Mouse (Mus musculus) liver, embryonic 11.5 days (tissue): ENCODE data around the gene Tradd. TPM values are rescaled to one million over a fixed set of nuclear protein-coding genes. Genes with fewer than 3 reads are reported as not detected.
A peak's percentile ranks its signal among the peaks of the same experiment; 100 is the strongest.

ENCODE experiments used
- ATAC-seq: fragments of 200-750 bp; cut with Nextera tagmentation; replicated peaks from 2 replicates; pipeline ENCODE4 v1.8.0; 2017; ENCODE audit warnings: moderate number of reproducible peaks, mild to moderate bottlenecking, moderate TSS enrichment, moderate library complexity; ENCODE audit not compliant: low FRiP score
- DNase-seq: peaks from one replicate; pipeline ENCODE4 v3.0.0-alpha.2; 2017; ENCODE audit warnings: low spot score
- H3K27ac ChIP-seq: fragments of 300-500 bp; sonication (generic); 2 replicates; pipeline ENCODE4 v1.5.1; 2014; ENCODE audit warnings: mild to moderate bottlenecking, low read depth, low read length, control low read depth
- H3K27me3 ChIP-seq: fragments of 300-500 bp; sonication (generic); replicated peaks from 2 replicates; pipeline ENCODE4 v1.6.1; 2014; ENCODE audit warnings: low read length, mixed read lengths; ENCODE audit not compliant: control insufficient read depth, insufficient read depth
- H3K36me3 ChIP-seq: fragments of 300-500 bp; sonication (generic); 2 replicates; pipeline ENCODE4 v1.6.1; 2014; ENCODE audit warnings: mild to moderate bottlenecking, low read length, moderate library complexity, mixed read lengths; ENCODE audit not compliant: control insufficient read depth, insufficient read depth
- H3K4me1 ChIP-seq: fragments of 300-500 bp; sonication (generic); replicated peaks from 2 replicates; pipeline ENCODE4 v1.6.1; 2014; ENCODE audit warnings: low read length, mixed read lengths; ENCODE audit not compliant: control insufficient read depth, insufficient read depth
- H3K4me2 ChIP-seq: fragments of 300-500 bp; sonication (generic); 2 replicates; pipeline ENCODE4 v1.6.1; 2014; ENCODE audit warnings: mild to moderate bottlenecking, control low read depth, moderate library complexity
- H3K4me3 ChIP-seq: fragments of 300-500 bp; sonication (generic); 2 replicates; pipeline ENCODE4 v1.5.1; 2014; ENCODE audit warnings: low read depth, low read length, control low read depth
- H3K9ac ChIP-seq: fragments of 300-500 bp; sonication (generic); 2 replicates; pipeline ENCODE4 v1.6.1; 2014; ENCODE audit warnings: low read depth, low read length, control low read depth
- H3K9me3 ChIP-seq: fragments of 300-500 bp; sonication (generic); 2 replicates; pipeline ENCODE4 v1.6.1; 2016; ENCODE audit warnings: low read length, inconsistent platforms, mixed read lengths; ENCODE audit not compliant: control insufficient read depth
- WGBS: fragments of 180-500 bp; shearing (Covaris S2); extraction: QIAGEN DNeasy Blood & Tissue Kit; methylation state at CpG from one replicate; pipeline ENCODE4 v1.1.7; 2014; 5-methylcytosine and 5-hydroxymethylcytosine counted together
- polyA plus RNA-seq: library from polyadenylated mRNA; unstranded; fragments of >200 nt; fragmentation: Nextera tagmentation; extraction: Ambion mirVana; gene quantifications from 2 replicates; pipeline ENCODE4 v1.2.1, GENCODE M21; 2014

Gene Tradd
- polyA plus RNA-seq, 1 experiment from 2014 or later, result 23.1 TPM

DNA sequence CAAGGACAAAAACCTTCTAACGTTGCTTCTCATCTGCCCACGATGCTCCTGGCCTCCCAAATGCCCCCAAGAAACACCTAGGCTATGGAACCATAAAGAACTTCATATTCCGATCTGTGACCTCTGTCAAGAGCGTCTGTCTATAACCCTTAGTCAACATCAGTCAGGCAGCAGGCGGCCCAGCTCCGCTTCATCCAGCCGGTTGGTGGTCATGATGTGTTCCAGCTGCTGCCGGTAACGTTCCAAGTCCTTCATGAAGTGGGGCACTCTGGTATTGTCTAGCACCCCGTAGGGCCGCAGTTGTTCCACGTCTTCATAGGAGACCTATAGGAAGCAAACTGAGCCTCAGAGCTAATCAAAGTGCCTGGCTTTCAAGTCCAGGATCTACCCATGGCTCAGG is 17.4 kb upstream of the Tradd start:
- DNase-seq, result no peak
- WGBS, result 86% methylated on average over 12 of the region's 12 CpGs
- ATAC-seq, result no peak

DNA sequence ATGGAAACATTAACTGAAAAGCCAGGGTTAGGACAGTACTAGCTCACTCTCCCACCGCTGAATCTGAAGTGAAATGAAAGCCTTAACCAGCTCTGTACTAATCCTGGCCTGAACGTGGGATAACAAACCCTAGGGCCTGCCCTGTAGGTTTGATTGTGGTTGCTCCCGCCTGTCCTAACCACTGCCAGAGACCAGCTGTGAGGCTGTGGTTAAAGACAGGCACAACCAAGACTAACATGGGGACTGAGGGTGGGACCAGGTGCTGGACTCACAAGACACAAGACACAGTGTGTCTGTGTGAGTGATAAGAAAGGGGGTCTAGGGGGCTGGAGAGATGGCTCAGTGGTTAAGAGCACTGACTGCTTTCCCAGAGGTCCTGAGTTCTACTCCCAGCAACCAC is 16.2 kb upstream of the Tradd start:
- no peaks in the 10 kb centered on the region for H3K9me3 ChIP-seq
- no peak overlapping the region for H3K27ac ChIP-seq
- no peak overlapping the region for H3K4me3 ChIP-seq
- H3K27me3 ChIP-seq, result peaks cover 70% of the 10 kb centered on the region
- no peak overlapping the region for H3K4me2 ChIP-seq
- no peaks in the 10 kb centered on the region for H3K36me3 ChIP-seq
- no peak overlapping the region for H3K9ac ChIP-seq
- peaks cover 14% of the 10 kb centered on the region for H3K4me1 ChIP-seq
- no peak for DNase-seq
- 58% methylated on average over 3 of the region's 3 CpGs for WGBS
- no peak for ATAC-seq

More for the DNA sequence above, 17.4 kb upstream of the Tradd start:
- Histone ChIP-seq H3K4me2 (no peak overlapping the region), H3K27ac (no peak overlapping the region), H3K9ac (no peak overlapping the region), H3K4me1 (peaks cover 12% of the 10 kb centered on the region), H3K27me3 (peaks cover 60% of the 10 kb centered on the region), H3K4me3 (no peak overlapping the region), H3K9me3 (no peaks in the 10 kb centered on the region), H3K36me3 (no peaks in the 10 kb centered on the region)

DNA sequence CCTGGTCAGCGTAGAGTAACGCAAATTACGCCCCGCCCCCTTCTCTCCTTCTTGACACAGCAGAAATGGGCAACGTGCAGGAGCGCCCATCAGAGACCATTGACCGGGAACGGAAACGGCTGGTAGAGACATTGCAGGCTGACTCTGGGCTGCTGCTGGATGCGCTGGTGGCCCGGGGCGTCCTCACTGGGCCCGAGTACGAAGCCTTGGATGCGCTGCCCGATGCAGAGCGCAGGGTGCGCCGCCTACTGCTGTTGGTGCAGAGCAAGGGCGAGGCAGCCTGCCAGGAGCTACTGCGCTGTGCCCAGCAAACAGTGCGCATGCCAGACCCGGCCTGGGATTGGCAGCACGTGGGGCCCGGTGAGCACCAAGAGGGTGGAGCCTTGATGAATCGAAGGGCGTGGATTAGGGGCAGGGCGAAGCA is 14.5 kb upstream of the Tradd start:
- H3K36me3 ChIP-seq, result no peaks in the 10 kb centered on the region
- peaks cover 77% of the 10 kb centered on the region for H3K27me3 ChIP-seq
- H3K9me3 ChIP-seq, result no peaks in the 10 kb centered on the region
- H3K4me1 ChIP-seq, result peaks cover 14% of the 10 kb centered on the region
- H3K27ac ChIP-seq, result no peak overlapping the region
- 4% methylated on average over 28 of the region's 28 CpGs for WGBS
- peak overlapping the region; percentile 2; the same call in 1 of the 2 replicates for H3K4me3 ChIP-seq
- no peak overlapping the region for H3K9ac ChIP-seq
- ATAC-seq, result peak; percentile 27; the same call in 1 of the 2 replicates
- DNase-seq, result no peak
- H3K4me2 ChIP-seq, result peak overlapping the region; percentile 60

DNA sequence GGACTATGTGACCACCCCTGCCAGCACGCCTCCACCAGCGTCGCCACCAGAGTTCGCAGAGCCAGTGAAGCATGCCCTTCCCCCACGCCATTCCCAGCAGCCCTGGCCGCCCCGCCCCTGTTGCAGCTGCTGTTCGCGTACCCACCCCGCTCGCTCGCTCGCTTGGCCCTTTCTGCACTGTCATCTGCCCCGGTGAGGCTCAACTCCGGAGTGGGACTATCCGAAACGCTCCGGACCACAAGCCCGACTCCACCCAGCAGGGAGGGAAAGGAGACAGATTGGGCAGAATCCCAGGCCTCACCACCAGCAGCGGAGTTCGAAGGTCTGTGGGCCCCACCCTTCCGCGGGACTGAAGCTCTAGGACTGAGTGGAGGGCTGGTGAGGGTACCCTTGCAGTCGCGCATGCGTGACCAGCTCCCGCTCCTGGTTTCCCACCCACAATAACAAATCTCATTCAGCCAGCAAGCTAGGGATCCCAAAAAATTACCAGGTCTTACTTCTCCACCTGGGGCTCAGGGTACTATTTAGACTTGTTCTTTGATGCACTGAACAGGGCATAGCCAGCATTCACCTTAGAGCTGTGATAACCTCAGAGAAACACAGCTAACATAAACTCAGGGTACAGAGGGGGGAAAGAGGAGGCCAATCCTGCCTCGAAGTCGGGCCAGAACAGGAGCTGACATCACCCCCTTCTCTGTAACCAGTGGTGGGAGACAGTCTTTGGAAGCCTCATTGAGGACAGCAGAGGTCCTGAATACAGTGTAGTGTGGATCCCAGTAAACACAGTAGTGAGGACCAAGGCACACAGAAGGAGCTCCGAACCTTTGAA is 12.1 kb upstream of the Tradd start:
- Histone ChIP-seq H3K4me2 (peak overlapping the region; percentile 63), H3K4me3 (peak overlapping the region; percentile 38), H3K4me1 (peaks cover 8% of the 10 kb centered on the region), H3K27ac (no peak overlapping the region), H3K36me3 (no peaks in the 10 kb centered on the region), H3K9ac (no peak overlapping the region), H3K27me3 (peaks cover 86% of the 10 kb centered on the region), H3K9me3 (no peaks in the 10 kb centered on the region)
- ATAC-seq (peak; percentile 48), DNase-seq (peak; percentile 62)
- WGBS, result 6% methylated on average over 30 of the region's 30 CpGs

DNA sequence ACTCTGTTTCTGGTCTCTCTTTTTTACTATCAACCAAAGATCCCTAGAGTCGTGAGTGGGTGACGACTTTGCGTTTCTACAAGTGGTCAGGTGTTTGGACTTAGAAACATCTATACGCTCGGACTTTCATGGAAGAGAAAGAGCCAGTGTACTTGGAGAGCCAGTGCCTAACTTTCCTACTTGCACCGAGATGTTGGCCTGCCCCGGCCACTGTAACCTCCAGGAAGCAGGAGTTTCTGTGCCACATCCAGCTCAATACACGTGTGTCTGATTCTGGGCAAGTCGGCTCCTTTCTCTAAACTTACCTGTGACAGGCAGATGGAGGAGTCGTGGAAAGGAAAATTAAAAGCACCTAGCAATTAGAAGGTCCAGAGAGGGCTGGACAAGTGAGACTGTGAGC is 11.4 kb upstream of the Tradd start, which contains the start of gene Nol3:
Gene Nol3, plus strand, starts transcription at position 301 of the 400 bp plus-strand sequence.
- Histone ChIP-seq H3K4me2 (peak within 1 kb of the TSS; percentile 63), H3K27ac (no peak within 1 kb of the TSS), H3K9me3 (no peaks in the 10 kb centered on the region), H3K9ac (no peak within 1 kb of the TSS), H3K27me3 (peaks cover 92% of the 10 kb centered on the region), H3K4me1 (peaks cover 8% of the 10 kb centered on the region), H3K4me3 (peak within 1 kb of the TSS; percentile 38), H3K36me3 (no peaks in the 10 kb centered on the region)
- ATAC-seq, result no peak
- DNase-seq, result no peak
- WGBS, result 12% methylated on average over 10 of the region's 10 CpGs

DNA sequence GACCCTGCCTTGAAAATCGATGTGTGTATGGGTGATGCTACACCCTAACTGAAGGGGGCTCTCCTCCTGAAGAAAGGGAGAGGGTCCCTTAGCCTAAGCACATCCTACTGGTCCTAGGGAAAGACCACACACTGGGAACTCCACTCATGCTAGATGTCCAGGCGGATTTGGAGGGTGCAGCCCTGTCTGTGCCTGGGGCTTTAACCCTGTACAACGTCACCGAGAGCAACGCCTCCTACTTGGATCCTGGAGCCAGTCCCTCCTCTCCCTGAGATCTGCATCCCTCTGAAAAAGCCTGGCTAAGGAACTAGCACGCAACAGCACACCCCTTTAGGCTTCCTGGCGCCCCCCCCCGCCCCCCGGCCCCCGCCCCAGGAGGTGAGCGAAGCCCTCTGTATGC is 11.0 kb upstream of the Tradd start:
- H3K9me3 ChIP-seq, result no peaks in the 10 kb centered on the region
- H3K36me3 ChIP-seq, result no peaks in the 10 kb centered on the region
- no peak for ATAC-seq
- H3K27ac ChIP-seq, result no peak overlapping the region
- peaks cover 8% of the 10 kb centered on the region for H3K4me1 ChIP-seq
- H3K9ac ChIP-seq, result no peak overlapping the region
- H3K4me3 ChIP-seq, result no peak overlapping the region
- peaks cover 97% of the 10 kb centered on the region for H3K27me3 ChIP-seq
- peak overlapping the region; percentile 63 for H3K4me2 ChIP-seq
- no peak for DNase-seq
- WGBS, result 10% methylated on average over 11 of the region's 11 CpGs

DNA sequence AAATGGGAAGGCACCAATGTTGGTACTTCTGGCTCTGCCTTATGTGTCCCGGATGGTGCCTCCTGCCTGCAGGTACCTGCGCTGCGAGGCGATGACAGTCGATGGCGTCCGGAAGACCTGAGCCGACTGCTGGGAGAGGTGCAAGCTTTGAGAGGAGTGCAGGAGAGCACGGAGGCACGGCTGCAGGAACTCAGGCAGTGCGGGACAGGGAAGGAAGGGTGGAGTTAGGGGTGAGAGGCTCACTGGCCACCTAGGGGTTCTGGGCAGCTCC is 6.4 kb upstream of the Tradd start:
- Histone ChIP-seq H3K36me3 (no peaks in the 10 kb centered on the region), H3K27me3 (peaks cover 97% of the 10 kb centered on the region), H3K4me2 (no peak overlapping the region), H3K9ac (no peak overlapping the region), H3K9me3 (peaks cover 6% of the 10 kb centered on the region; the same call in 1 of the 2 replicates), H3K27ac (no peak overlapping the region), H3K4me1 (peaks cover 23% of the 10 kb centered on the region), H3K4me3 (no peak overlapping the region)
- 3% methylated on average over 11 of the region's 11 CpGs for WGBS
- no peak for DNase-seq
- ATAC-seq, result no peak

DNA sequence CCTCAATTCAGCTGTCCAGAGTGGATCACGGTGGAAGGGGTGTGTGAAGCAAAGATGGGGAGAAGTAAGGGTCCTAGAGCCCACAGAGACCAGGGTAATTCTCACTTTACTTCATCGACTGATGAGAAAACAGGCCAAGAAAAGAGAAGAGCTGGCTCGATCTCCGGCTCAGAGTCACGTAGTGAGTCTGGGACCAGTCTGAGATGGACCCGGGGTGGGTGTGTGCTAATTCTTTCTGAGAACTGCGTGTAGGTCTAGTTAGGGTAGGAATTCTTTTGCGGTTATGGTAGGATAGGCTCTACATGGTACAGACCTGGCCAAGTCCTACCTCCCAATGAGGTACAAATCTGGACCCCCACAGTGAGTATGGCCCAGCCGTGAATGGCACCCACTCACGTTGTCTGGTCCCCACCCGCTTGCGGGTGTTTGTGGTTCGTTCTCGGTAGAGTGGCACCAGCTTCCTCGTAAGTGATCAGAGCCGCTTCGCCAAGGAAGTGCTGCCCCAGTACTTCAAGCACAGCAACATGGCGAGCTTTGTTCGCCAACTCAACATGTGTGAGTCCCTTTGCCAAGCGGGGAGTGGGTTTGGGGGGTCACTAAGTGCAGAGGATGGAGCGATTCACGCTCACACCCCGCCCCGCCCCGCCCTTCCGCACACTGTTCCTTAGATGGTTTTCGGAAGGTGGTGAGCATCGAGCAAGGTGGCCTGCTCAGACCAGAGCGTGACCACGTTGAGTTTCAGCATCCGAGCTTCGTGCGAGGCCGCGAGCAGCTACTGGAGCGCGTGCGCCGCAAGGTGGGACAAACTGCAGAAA is 5.9 kb upstream of the Tradd start:
- Histone ChIP-seq H3K4me1 (peaks cover 23% of the 10 kb centered on the region), H3K27me3 (peaks cover 95% of the 10 kb centered on the region), H3K36me3 (no peaks in the 10 kb centered on the region), H3K4me2 (peak overlapping the region; percentile 73), H3K4me3 (peak overlapping the region; percentile 45), H3K9ac (no peak overlapping the region), H3K27ac (no peak overlapping the region), H3K9me3 (peaks cover 6% of the 10 kb centered on the region; the same call in 1 of the 2 replicates)
- WGBS, result 6% methylated on average over 39 of the region's 39 CpGs
- DNase-seq (no peak), ATAC-seq (no peak)
